Mouse (Mus musculus) brain, embryonic 14.5 days (tissue): Measurements from ENCODE around the gene Tdp2. TPM values are rescaled to one million over a fixed set of nuclear protein-coding genes. Genes with fewer than 3 reads are reported as not detected.

Experiments used
- DNase-seq: peaks from one replicate; pipeline ENCODE4 v3.0.0-alpha.2; 2011; ENCODE audit warnings: low read depth
- CTCF ChIP-seq: fragments of 200-500 bp; IDR thresholded peaks from 2 replicates; pipeline ENCODE4 v1.5.1; 2012; ENCODE audit warnings: inconsistent platforms, mild to moderate bottlenecking, moderate library complexity, borderline replicate concordance; ENCODE audit not compliant: insufficient read depth, insufficient read length; ENCODE audit errors: extremely low read depth
- POLR2A ChIP-seq: fragments of 200-500 bp; IDR thresholded peaks from 2 replicates; pipeline ENCODE4 v1.6.1; 2012; ENCODE audit warnings: mild to moderate bottlenecking, inconsistent platforms, borderline replicate concordance; ENCODE audit not compliant: poor library complexity, insufficient read depth, insufficient read length, severe bottlenecking; ENCODE audit errors: extremely low read depth
- polyA plus RNA-seq: library from polyadenylated mRNA; depleted of rRNA; stranded (reverse); fragments of >200 nt; gene quantifications from 2 replicates; pipeline ENCODE4 v1.2.3, GENCODE M21; 2012

Tdp2 gene
- polyA plus RNA-seq, 1 experiment, result 46.8 TPM

GRCm38 (mm10) chr13:24801308-24801921 lies 30.1 kb upstream of the Tdp2 start, which contains the start of gene BC005537:
TSS of gene BC005537 (plus strand) at chr13:24801657.
- DNase-seq, result no peak
- TF ChIP-seq CTCF (0 out of 2 replicates have a peak, but pooled peaks have one; percentile 12), POLR2A (0 out of 2 replicates have a peak, but pooled peaks have one; percentile 25)

GRCm38 (mm10) chr13:24802131-24802691 lies 29.3 kb upstream of the Tdp2 start:
- peak; percentile 52 for DNase-seq
- TF ChIP-seq POLR2A, result no peak
- TF ChIP-seq CTCF, result no peak

- no peak for TF ChIP-seq CTCF
- no peak for TF ChIP-seq POLR2A
Observed at GRCm38 (mm10) chr13:24803196-24803595, 28.3 kb upstream of the Tdp2 start.

GRCm38 (mm10) chr13:24806079-24806478 lies 25.4 kb upstream of the Tdp2 start:
- TF ChIP-seq CTCF, result no peak
- TF ChIP-seq POLR2A, result no peak
- no peak for DNase-seq

More at GRCm38 (mm10) chr13:24803196-24803595, 28.3 kb upstream of the Tdp2 start:
- no peak for DNase-seq

DNA sequence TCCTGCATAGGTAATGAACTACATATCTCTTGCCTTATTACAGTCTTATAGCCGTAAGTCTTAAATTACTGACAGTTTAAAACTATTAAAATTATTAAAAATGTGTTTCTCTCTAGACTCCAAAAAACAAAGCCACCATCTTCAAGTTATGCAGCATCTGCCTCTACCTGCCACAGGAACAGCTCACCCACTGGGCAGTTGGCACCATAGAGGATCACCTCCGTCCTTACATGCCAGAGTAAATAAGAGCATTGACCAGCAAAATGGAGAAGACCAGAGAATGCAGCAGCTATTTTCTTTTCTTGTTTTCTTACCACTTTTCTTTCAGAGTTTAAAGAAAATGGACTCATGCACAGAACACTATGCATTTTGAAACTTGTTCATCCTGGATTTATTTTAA lies 19.0 kb upstream of the Tdp2 start:
- TF ChIP-seq POLR2A (no peak), CTCF (no peak)
- DNase-seq, result no peak

DNA sequence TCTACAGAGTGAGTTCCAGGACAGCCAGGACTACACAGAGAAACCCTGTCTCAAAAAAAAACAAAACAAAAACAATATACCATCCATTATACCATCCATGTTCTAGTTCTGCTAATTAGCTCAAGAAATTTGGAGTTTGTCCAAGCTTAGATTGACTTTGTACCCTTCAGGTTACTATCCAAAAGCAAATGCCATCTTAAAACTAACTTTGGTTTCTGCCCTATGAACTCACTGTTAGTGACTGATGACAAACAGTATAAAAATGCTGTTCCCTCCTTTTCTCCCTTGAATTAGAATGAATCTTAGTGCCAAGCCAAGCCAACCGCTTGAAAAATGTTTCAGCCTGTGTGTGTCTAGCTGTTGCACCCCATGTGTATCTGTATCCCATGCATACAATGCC lies 16.9 kb upstream of the Tdp2 start:
- no peak for TF ChIP-seq CTCF
- no peak for TF ChIP-seq POLR2A
- no peak for DNase-seq

DNA sequence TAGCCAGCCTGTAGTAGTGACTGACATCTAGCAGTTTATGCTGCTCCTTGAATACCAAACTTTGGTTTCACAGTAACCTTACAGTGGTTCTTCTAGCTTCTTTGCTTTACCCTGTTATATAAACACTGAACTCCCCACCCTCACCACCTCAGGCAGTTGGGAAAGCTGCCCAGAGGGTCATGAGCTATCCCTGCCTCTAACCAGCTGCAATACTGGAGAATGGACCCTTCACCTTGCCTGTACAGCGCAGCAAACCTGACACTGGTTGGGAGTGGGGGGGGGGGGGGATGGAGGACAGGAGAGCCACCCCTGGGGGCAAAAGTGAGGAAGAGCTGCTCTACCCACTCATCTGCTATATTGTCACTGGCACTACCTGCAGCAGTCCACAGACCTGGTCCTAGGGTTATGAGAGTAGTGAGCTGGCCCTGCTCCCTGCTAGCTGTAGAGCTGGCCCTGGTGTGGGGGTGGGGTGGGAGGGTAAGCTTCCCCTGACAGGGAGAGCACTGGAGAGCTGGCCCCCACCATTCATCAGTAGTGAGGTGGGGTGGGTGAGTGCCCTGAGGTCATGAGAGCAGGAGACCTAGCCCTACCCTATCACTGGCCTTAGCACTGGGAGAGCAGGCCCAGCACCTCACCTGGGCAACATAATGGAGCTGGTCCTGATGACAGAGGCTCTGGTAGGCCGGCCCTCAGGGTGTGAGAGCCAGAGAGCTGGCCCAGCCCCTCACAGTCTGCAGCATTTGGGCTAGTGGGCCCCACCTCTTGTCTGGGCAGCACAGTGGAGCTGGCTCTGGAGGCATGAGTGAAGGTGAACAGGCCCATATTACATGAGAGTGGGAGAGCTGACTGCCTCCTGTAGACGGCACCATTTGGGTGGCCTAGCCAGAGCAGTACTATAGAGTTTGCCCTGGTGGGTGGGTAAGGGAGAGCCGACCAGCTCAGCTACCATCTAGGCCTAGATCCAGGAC lies 15.1 kb upstream of the Tdp2 start:
- no peak for DNase-seq
- no peak for TF ChIP-seq CTCF
- TF ChIP-seq POLR2A, result no peak

GRCm38 (mm10) chr13:24819931-24820330 lies 11.5 kb upstream of the Tdp2 start:
- DNase-seq, result no peak
- TF ChIP-seq CTCF, result no peak
- no peak for TF ChIP-seq POLR2A

- no peak for DNase-seq
- TF ChIP-seq CTCF (no peak), POLR2A (no peak)
Observed at GRCm38 (mm10) chr13:24822663-24823343, 8.7 kb upstream of the Tdp2 start.

GRCm38 (mm10) chr13:24824647-24825046 lies 6.8 kb upstream of the Tdp2 start:
- no peak for DNase-seq
- no peak for TF ChIP-seq CTCF
- TF ChIP-seq POLR2A, result no peak
